Mouse (Mus musculus): ENCODE data around the gene Hba-a1. TPM values are rescaled to one million over a fixed set of nuclear protein-coding genes. Genes with fewer than 3 reads are reported as not detected.
"Not testable (repeated sequence)": the region's sequence is repeated elsewhere in the genome, so short reads cannot be mapped to it uniquely, and the experiment has no call there.

Gene Hba-a1
- 100 to 1,000 TPM; 501 to 528 TPM for total RNA-seq (2021)

GRCm38 (mm10) chr11:32283091-32283777 lies at the start of gene Hba-a1:
TSS of gene Hba-a1 (plus strand) at chr11:32283511.
- intact Hi-C loops (cut with DNase I) = not testable (repeated sequence)

GRCm38 (mm10) chr11:32233895-32234294 lies 49.4 kb upstream of the Hba-a1 start:
- intact Hi-C loops (cut with DNase I) = loop anchor here (10.0 kb wide), 1 partner anchor 559 kb away; the partner anchor contains the start of gene Bod1
- DNase-seq (ENCODE audit: low spot score in 2 of 2) = no peak

More at GRCm38 (mm10) chr11:32283091-32283777, at the start of gene Hba-a1:
- not testable (repeated sequence) for DNase-seq (ENCODE audit: low spot score in 2 of 2)

DNA sequence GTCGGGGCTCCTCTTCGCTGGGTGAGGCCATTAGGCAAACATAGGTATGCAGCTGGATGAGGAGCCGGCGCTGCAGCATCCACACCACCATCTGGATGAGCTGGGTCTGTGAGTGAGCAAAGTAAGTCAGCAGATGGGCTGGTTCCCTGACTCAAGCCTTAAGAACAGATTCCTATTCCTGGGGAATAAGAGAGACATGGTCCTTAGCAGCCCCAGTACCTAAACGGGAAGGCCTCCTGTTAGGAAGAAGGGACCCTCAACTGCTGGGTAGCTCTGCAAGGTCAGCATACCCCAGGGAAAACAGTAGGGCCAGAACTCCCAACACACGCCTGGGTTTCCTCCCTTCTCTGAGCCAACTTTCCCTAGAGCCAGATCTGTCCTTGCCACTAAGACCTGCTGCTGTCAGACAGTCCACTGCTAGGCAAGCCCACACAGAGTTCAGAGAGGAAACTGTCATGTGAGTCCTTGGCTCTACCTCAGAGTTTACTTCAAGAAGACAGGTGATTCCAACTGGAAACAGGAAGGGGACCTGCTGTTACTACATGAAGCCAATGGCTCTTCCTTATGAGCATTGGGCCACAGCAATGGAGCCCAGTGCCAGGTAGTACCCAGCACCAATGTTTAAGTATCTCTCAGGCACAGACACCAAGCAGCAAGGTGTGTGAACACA lies 48.4 kb upstream of the Hba-a1 start:
- DNase-seq (ENCODE audit: low spot score in 2 of 2) = no peak
- intact Hi-C loops (cut with DNase I) = loop anchor here (10.0 kb wide), 1 partner anchor 560 kb away; the partner anchor contains the start of gene Bod1

DNA sequence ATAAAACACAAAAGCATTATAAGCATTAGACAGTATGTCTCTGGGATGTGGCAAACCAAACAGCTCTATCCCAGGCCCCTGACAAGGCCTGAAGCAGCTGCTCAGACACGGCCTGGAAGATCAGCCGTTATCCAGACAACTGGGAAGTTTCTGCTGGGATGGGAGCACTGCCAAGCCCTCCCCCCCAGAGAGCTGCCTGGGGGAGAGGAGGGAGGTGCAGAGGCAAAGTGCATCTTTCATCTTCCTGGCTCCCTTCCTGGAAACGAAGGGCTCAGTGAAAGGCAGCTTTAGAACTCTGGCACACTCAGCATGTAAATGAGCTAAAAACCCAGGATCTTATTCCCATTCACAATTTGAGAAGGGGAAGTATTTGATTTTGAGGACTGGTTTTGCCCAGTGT lies 47.7 kb upstream of the Hba-a1 start:
- DNase-seq (ENCODE audit: low spot score in 2 of 2) = peak; percentile 63 to 83
- intact Hi-C loops (cut with DNase I) = loop anchor here (10.0 kb wide), 1 partner anchor 561 kb away; the partner anchor contains the start of gene Bod1

GRCm38 (mm10) chr11:32236132-32236531 lies 47.2 kb upstream of the Hba-a1 start:
- intact Hi-C loops (cut with DNase I) = loop anchor here (10.0 kb wide), 1 partner anchor 561 kb away; the partner anchor contains the start of gene Bod1
- no peak for DNase-seq (ENCODE audit: low spot score in 2 of 2)

- intact Hi-C loops (cut with DNase I) = loop anchor here (10.0 kb wide), 1 partner anchor 562 kb away; the partner anchor contains the start of gene Bod1
- no peak for DNase-seq (ENCODE audit: low spot score in 2 of 2)
Measured at GRCm38 (mm10) chr11:32236712-32237410, 46.5 kb upstream of the Hba-a1 start.

DNA sequence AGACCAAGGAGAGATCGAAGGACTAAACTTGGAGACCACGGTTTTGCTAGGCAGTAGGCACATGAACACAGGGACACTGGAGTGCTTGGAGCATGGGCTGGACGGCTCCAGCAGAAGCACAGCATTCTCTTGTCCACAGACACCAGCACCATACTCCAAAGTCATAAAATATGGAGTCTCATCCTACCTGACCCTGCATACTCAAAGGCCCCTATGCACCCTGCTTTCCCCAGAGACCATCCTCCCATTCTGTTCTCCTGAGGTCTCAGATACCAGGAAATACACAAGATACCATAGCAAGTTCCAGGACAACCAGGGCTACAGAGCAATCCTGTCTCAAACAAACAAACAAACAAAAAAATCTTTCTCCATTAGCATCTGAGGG lies 45.9 kb upstream of the Hba-a1 start:
- intact Hi-C loops (cut with DNase I) = loop anchor here (10.0 kb wide), 1 partner anchor 563 kb away; the partner anchor contains the start of gene Bod1
- no peak for DNase-seq (ENCODE audit: low spot score in 2 of 2)

GRCm38 (mm10) chr11:32238093-32238860 lies 45.0 kb upstream of the Hba-a1 start:
- intact Hi-C loops (cut with DNase I) = loop anchor here (1.0 to 10.0 kb wide), 3 partner anchors 21 to 563 kb away; partner anchors contain the start of gene Bod1
- peak; percentile 73 to 86 for DNase-seq (ENCODE audit: low spot score in 2 of 2)

GRCm38 (mm10) chr11:32241391-32241790 lies 41.9 kb upstream of the Hba-a1 start:
- DNase-seq (ENCODE audit: low spot score in 2 of 2) = no peak
- intact Hi-C loops (cut with DNase I) = no loop called here

GRCm38 (mm10) chr11:32242209-32242608 lies 41.1 kb upstream of the Hba-a1 start:
- intact Hi-C loops (cut with DNase I) = no loop called here
- no peak for DNase-seq (ENCODE audit: low spot score in 2 of 2)

DNA sequence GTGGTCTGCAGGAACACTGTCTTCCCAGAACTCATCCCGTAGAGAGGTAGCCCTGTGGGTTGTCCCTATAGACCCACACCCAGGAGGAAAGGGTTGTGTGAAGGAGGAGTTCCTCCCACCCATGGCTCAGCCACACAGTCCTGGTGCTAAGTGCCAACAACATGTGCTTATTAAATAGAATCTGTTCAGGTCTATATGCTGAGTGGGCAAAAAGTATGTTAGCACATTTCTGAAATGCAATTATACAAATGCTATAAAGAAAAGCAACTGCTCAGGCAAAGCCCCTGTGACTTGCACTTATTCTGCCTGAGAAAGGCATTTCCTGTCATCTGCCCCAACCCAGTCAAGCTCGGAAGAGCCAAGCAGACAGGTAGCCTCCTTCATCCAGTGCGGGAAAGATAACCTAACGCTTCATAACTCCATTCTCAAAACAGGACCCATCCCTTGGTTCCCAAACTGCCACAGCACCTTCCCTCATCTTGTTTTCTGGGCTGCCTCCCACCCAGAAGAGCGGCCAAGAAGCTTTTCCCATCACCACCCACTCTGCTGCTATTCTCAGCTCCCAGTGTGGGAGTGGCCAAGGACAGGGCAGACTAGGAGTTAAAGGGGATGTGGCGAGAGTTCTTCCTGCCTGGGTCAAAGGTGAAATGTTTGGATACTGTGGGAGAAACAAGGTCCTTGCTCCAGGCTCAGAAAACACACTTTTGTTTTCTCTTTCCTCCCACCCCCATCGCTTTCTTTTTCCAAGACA lies 39.9 kb upstream of the Hba-a1 start:
- peak in 1 of 2 experiments; percentile 85 for DNase-seq (ENCODE audit: low spot score in 2 of 2)
- intact Hi-C loops (cut with DNase I) = no loop called here

DNA sequence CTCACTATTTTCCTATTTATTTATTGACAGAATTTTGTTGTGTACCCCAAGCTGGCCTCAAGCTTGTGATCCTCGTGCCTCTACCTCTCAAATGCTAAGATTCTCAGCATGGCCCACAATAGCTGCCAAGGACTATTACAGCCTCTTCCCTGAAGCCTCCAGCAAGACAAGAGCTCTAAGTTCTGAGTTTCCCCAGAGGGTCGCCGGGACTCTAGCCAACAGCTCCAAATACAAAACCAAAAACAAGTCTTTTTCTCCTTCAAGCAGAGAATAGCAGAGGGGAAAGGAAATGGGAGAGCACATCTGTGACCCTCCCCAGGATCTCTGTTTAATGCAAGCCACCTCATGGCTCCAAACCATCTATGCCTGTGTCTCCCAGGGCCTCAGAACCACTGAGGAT lies 39.2 kb upstream of the Hba-a1 start:
- no peak for DNase-seq (ENCODE audit: low spot score in 2 of 2)
- intact Hi-C loops (cut with DNase I) = no loop called here

- no peak for DNase-seq (ENCODE audit: low spot score in 2 of 2)
- intact Hi-C loops (cut with DNase I) = no loop called here
Measured at GRCm38 (mm10) chr11:32244617-32245016, 38.7 kb upstream of the Hba-a1 start.

GRCm38 (mm10) chr11:32245614-32246013 lies 37.7 kb upstream of the Hba-a1 start:
- DNase-seq (ENCODE audit: low spot score in 2 of 2) = no peak
- intact Hi-C loops (cut with DNase I) = no loop called here

DNA sequence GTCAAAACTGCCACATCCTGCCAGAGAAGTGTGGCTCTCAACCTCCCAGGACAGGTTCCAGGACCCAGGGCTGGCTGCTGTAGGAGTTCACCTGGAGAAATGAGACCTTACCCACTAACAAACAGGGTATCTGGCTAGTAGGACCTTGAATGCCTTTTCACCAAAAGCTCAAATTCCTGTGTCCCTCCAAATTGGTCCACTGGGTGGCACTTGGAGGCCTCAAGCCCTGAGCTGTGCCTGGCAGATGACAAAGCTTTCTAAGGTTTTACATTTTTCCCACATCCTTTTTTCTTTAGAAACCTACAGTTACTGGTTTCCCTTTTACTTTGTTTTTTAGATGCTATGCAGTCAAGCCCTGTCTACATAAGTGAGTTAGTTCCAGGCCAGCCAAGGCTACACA lies 36.2 kb upstream of the Hba-a1 start:
- intact Hi-C loops (cut with DNase I) = no loop called here
- DNase-seq (ENCODE audit: low spot score in 2 of 2) = no peak

DNA sequence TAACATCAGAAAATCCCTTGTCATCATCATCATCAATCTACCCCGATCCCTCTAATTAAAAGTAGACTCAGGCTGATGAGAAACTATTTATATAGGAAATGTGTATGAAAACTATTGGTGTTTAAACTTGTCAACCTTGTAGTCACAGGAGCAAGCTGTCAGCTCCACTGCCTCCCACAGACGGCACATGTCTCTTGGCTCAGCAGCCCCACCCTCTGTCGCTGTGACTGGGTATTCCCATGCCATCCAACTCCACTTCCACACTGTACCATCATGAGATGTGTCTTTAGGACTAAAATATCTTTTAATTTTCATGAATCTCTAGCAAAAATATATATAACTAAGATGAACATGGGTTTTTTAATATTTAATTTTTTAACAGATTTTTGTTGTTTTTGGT lies 35.0 kb upstream of the Hba-a1 start:
- DNase-seq (ENCODE audit: low spot score in 2 of 2) = no peak
- intact Hi-C loops (cut with DNase I) = no loop called here

DNA sequence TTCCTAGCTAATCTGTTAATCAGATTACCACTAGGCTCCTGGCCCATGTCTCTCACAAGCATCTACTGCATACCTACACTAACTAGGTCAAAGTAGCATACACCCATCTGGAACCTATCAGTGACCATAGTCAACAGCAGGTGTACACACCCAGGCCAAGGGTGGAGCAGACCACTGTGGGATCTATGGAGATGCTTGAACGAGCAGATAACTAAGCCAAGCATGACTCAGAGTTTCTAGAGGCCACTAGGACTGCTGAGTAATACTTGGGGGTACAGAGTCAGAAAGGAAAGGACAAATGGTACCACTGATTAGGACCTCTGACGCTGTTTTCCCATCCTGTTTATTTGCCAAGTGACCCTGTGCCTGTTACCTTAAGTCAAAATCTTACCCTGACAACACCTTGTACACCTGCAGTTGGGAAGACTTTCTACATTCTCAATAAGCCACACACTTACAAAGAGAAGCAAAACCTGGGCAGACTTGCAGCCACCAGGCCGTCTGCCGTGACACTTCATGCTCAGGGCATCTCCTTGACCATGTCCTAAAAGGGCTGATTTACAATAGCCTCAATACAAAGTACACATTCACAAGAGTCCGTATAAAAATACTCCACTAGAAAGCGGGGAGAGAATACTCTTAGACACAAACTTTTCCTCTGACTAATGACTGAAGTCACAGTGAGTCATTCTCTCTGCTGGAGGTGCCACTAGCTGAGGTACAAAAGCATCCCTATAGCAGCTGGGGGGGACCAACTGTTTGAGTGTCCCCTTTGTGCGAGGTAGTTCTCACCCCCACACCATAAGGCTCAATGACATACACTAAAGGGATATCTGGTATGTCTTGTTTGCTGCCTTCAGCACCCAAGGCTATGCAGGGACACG lies 32.2 kb upstream of the Hba-a1 start:
- DNase-seq (ENCODE audit: low spot score in 2 of 2) = no peak
- intact Hi-C loops (cut with DNase I) = no loop called here

DNA sequence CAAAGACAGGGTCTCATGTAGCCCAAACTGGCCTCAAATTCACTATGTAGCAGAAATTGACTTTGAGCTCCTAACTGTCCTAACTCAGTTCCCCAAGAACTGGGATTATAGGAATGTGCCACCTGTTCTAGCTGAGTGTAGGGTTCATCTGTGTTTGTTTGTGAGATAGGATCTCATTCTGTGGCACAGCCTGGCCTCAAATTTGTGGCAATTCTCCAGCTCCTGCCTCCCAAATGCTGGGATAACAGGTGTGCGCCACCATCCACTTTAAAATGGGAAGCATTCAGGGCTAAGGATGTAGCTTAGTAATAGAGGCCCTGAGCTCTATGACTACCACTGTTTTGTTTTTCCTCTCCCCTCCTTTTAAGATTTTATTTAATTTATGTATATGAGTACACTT lies 30.2 kb upstream of the Hba-a1 start:
- intact Hi-C loops (cut with DNase I) = no loop called here
- DNase-seq (ENCODE audit: low spot score in 2 of 2) = no peak

All from left cerebral cortex, postnatal 25 days (tissue).